Mouse (Mus musculus): Measurements from ENCODE around the gene Zswim8. TPM values are rescaled to one million over a fixed set of nuclear protein-coding genes. Genes with fewer than 3 reads are reported as not detected.

The Zswim8 gene
- polyA plus RNA-seq, 1 experiment from 2014 or later, result 51.4 TPM

GRCm38 (mm10) chr14:20735892-20736390 lies 28.6 kb downstream of the Zswim8 start:
- no peak overlapping the region for H3K9ac ChIP-seq
- peaks cover 26% of the 10 kb centered on the region for H3K4me1 ChIP-seq (replicated peaks)
- no peak overlapping the region for H3K27ac ChIP-seq (replicated peaks)
- no peaks in the 10 kb centered on the region for H3K27me3 ChIP-seq
- ATAC-seq (ENCODE audit: low read depth), result no peak
- H3K9me3 ChIP-seq, result no peaks in the 10 kb centered on the region
- whole genome bisulfite sequencing, result 92% methylated on average over 13 of the region's 13 CpGs
- no peak overlapping the region for H3K4me2 ChIP-seq
- H3K36me3 ChIP-seq, result peaks cover 60% of the 10 kb centered on the region
- H3K4me3 ChIP-seq, result no peak overlapping the region

- peaks cover 65% of the 10 kb centered on the region for H3K36me3 ChIP-seq
- peaks cover 19% of the 10 kb centered on the region for H3K4me1 ChIP-seq (replicated peaks)
- WGBS, result 46% methylated on average over 14 of the region's 14 CpGs
- no peak overlapping the region for H3K27ac ChIP-seq (replicated peaks)
- no peaks in the 10 kb centered on the region for H3K9me3 ChIP-seq
- ATAC-seq (ENCODE audit: low read depth), result no peak
- H3K4me3 ChIP-seq, result no peak overlapping the region
- no peaks in the 10 kb centered on the region for H3K27me3 ChIP-seq
- no peak overlapping the region for H3K4me2 ChIP-seq
- H3K9ac ChIP-seq, result no peak overlapping the region
Observed at GRCm38 (mm10) chr14:20737306-20737705, 30.0 kb downstream of the Zswim8 start.

- WGBS, result 89% methylated on average over 8 of the region's 8 CpGs
Observed at GRCm38 (mm10) chr14:20738511-20738910, 31.2 kb downstream of the Zswim8 start.

GRCm38 (mm10) chr14:20741301-20741700 lies 33.9 kb downstream of the Zswim8 start:
- H3K4me3 ChIP-seq, result no peak overlapping the region
- H3K27ac ChIP-seq (replicated peaks), result no peak overlapping the region
- no peaks in the 10 kb centered on the region for H3K4me1 ChIP-seq (replicated peaks)
- H3K9ac ChIP-seq, result no peak overlapping the region
- no peaks in the 10 kb centered on the region for H3K9me3 ChIP-seq
- 89% methylated on average over 9 of the region's 9 CpGs for WGBS
- ATAC-seq (ENCODE audit: low read depth), result peak; percentile 44; the same call in 1 of the 2 replicates
- H3K27me3 ChIP-seq, result no peaks in the 10 kb centered on the region
- H3K4me2 ChIP-seq, result no peak overlapping the region
- peaks cover 86% of the 10 kb centered on the region for H3K36me3 ChIP-seq

More at GRCm38 (mm10) chr14:20738511-20738910, 31.2 kb downstream of the Zswim8 start:
- no peaks in the 10 kb centered on the region for H3K9me3 ChIP-seq
- H3K27ac ChIP-seq (replicated peaks), result no peak overlapping the region
- no peak overlapping the region for H3K4me3 ChIP-seq
- H3K27me3 ChIP-seq, result no peaks in the 10 kb centered on the region
- H3K9ac ChIP-seq, result no peak overlapping the region
- no peak for ATAC-seq (ENCODE audit: low read depth)
- H3K4me1 ChIP-seq (replicated peaks), result peaks cover 12% of the 10 kb centered on the region
- H3K36me3 ChIP-seq, result peaks cover 74% of the 10 kb centered on the region
- no peak overlapping the region for H3K4me2 ChIP-seq

DNA sequence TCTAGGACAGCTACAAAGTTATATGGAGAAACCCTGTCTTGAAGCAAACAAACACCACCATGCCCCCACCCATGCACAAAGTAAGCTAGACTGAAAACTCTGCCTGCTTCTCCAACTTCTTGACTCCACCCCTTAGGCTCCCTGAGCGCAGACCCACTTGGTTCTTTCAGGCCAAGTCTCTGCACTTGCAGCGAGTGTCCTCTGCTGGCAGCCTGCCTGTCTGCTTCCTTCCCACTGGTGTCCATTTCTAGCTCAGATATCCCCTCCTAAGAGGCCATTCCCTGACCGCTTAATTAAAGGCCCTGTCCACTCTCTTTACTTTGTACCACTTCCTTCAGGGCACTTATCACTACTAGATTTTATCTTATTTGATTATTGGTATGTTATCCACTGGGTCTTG lies 36.3 kb downstream of the Zswim8 start:
- Histone ChIP-seq H3K27ac (replicated peaks) (no peak overlapping the region), H3K4me3 (no peak overlapping the region), H3K4me2 (no peak overlapping the region), H3K27me3 (no peaks in the 10 kb centered on the region), H3K4me1 (replicated peaks) (peaks cover 12% of the 10 kb centered on the region; the same call in 1 of the 2 replicates), H3K36me3 (peaks cover 78% of the 10 kb centered on the region), H3K9me3 (no peaks in the 10 kb centered on the region), H3K9ac (no peak overlapping the region)
- no peak for ATAC-seq (ENCODE audit: low read depth)
- WGBS, result 95% methylated on average over 3 of the region's 3 CpGs

DNA sequence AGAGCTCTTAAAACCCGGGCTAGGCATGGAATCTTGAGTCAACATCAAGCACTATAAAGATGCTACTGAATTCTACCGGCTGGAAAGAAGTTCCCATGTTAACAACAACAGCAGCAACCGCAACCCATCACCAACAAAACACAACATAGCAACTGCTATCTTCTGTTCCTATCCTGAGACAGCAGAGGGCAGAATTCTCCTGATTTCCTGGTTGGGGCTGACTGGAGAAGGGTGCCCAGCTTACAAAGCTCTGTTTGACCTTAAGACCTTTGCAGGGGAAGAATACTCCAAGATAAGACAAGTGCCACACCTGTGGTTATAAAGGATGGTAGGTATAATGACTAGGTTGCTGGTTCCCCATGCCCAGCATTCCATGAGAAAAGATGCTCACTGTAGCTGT lies 39.6 kb downstream of the Zswim8 start:
- Histone ChIP-seq H3K36me3 (peaks cover 54% of the 10 kb centered on the region), H3K4me2 (no peak overlapping the region), H3K27ac (replicated peaks) (no peak overlapping the region; the same call in 1 of the 2 replicates), H3K9me3 (no peaks in the 10 kb centered on the region), H3K4me3 (no peak overlapping the region), H3K4me1 (replicated peaks) (peaks cover 12% of the 10 kb centered on the region; the same call in 1 of the 2 replicates), H3K27me3 (no peaks in the 10 kb centered on the region), H3K9ac (no peak overlapping the region)
- 86% methylated on average over 3 of the region's 3 CpGs for WGBS
- ATAC-seq (ENCODE audit: low read depth), result no peak

DNA sequence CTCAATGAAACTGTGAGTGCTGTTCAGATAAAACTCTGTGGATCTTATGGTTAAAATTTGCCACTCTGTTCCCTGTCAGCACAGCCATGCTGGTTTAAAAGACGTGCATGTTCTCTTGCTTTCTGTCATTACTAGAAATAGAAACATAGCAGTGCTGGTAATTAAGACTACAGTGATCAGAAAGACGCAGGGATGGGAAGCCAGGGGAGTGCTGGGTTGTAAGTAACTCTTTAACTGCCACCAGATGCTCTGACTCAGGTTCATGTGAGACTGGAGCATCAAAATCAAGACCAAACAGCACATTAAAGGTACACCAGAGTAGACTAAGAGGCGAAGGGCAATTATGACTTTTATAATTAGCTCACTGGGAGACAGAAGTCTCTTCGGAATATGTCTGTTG lies 41.0 kb downstream of the Zswim8 start:
- peak overlapping the region; percentile 46; the same call in 1 of the 2 replicates for H3K27ac ChIP-seq (replicated peaks)
- H3K36me3 ChIP-seq, result peaks cover 51% of the 10 kb centered on the region
- ATAC-seq (ENCODE audit: low read depth), result peak; percentile 56; the same call in 1 of the 2 replicates
- no peak overlapping the region for H3K4me3 ChIP-seq
- no peak overlapping the region for H3K9ac ChIP-seq
- no peaks in the 10 kb centered on the region for H3K9me3 ChIP-seq
- 56% methylated on average over 4 of the region's 4 CpGs for WGBS
- peaks cover 12% of the 10 kb centered on the region; the same call in 1 of the 2 replicates for H3K4me1 ChIP-seq (replicated peaks)
- H3K4me2 ChIP-seq, result no peak overlapping the region
- no peaks in the 10 kb centered on the region for H3K27me3 ChIP-seq

GRCm38 (mm10) chr14:20749494-20750051 lies 42.2 kb downstream of the Zswim8 start:
- 88% methylated on average over 4 of the region's 4 CpGs for WGBS
- H3K4me3 ChIP-seq, result no peak overlapping the region
- H3K9me3 ChIP-seq, result no peaks in the 10 kb centered on the region
- peaks cover 12% of the 10 kb centered on the region; the same call in 1 of the 2 replicates for H3K4me1 ChIP-seq (replicated peaks)
- ATAC-seq (ENCODE audit: low read depth), result no peak
- H3K4me2 ChIP-seq, result no peak overlapping the region
- H3K27me3 ChIP-seq, result no peaks in the 10 kb centered on the region
- H3K36me3 ChIP-seq, result peaks cover 50% of the 10 kb centered on the region
- H3K9ac ChIP-seq, result no peak overlapping the region
- H3K27ac ChIP-seq (replicated peaks), result no peak overlapping the region

GRCm38 (mm10) chr14:20750503-20750902 lies 43.2 kb downstream of the Zswim8 start:
- Histone ChIP-seq H3K4me3 (no peak overlapping the region), H3K27ac (replicated peaks) (no peak overlapping the region), H3K4me2 (no peak overlapping the region), H3K27me3 (no peaks in the 10 kb centered on the region), H3K9me3 (no peaks in the 10 kb centered on the region), H3K4me1 (replicated peaks) (peaks cover 12% of the 10 kb centered on the region; the same call in 1 of the 2 replicates), H3K9ac (no peak overlapping the region), H3K36me3 (peaks cover 50% of the 10 kb centered on the region)
- ATAC-seq (ENCODE audit: low read depth), result no peak
- WGBS, result 78% methylated on average over 5 of the region's 5 CpGs

DNA sequence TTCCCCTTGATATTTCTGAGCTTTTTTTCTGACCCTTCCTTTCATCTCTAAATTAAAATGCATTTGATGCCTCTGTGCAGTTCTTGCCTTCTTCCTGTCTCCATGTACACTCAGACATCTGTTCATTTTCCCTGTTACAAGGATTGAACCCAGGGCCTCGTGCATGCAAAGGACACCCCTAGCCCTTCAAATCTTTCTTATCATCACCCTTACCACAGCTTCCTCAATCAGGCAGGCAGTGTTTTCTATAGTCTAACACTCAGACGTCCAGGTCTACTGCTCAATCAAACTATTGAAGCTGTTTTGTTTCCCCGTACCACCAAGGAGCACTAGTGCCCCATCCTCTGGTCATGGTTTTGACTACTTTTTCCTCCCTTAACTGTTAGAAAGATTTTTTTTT lies 46.4 kb downstream of the Zswim8 start:
- WGBS, result 82% methylated on average over 3 of the region's 3 CpGs
- no peak overlapping the region for H3K27ac ChIP-seq (replicated peaks)
- H3K9ac ChIP-seq, result no peak overlapping the region
- ATAC-seq (ENCODE audit: low read depth), result no peak
- H3K4me1 ChIP-seq (replicated peaks), result no peaks in the 10 kb centered on the region
- peaks cover 69% of the 10 kb centered on the region for H3K36me3 ChIP-seq
- no peaks in the 10 kb centered on the region for H3K27me3 ChIP-seq
- H3K4me3 ChIP-seq, result no peak overlapping the region
- H3K9me3 ChIP-seq, result no peaks in the 10 kb centered on the region
- no peak overlapping the region for H3K4me2 ChIP-seq

DNA sequence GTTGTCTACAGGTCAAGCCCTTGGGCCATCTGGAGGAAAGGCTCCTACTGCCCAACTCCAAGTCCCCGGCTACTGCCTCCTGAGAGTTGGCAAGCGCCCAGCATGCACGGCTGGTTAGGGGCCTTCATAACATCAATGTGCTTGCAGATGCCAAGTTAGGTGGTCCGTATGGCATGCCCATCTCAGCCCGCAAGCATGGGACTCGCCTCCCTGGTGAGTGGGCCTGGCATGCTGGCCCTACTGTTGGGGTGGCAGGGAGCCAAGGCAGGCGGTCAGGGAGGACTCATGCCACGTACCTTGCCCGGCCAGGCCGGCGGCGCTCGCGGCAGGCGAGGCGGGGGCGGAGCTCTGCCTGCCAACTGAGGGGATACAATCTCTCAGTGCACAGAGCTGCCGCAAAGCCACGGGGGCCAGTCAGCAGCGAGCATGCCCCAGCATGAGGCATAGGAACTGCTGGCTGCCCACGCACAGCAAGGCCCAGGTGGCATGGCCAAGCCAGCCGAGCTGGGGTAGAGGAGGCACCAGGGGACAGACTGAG lies 50.1 kb downstream of the Zswim8 start:
- H3K4me1 ChIP-seq (replicated peaks), result no peaks in the 10 kb centered on the region
- H3K4me2 ChIP-seq, result no peak overlapping the region
- H3K27ac ChIP-seq (replicated peaks), result no peak overlapping the region
- no peak overlapping the region for H3K9ac ChIP-seq
- ATAC-seq (ENCODE audit: low read depth), result no peak
- WGBS, result 91% methylated on average over 22 of the region's 22 CpGs
- no peaks in the 10 kb centered on the region for H3K27me3 ChIP-seq
- H3K9me3 ChIP-seq, result no peaks in the 10 kb centered on the region
- peaks cover 97% of the 10 kb centered on the region for H3K36me3 ChIP-seq
- H3K4me3 ChIP-seq, result no peak overlapping the region

- no peak for ATAC-seq (ENCODE audit: low read depth)
- WGBS, result 81% methylated on average over 8 of the region's 8 CpGs
Observed at GRCm38 (mm10) chr14:20758768-20759435, 51.5 kb downstream of the Zswim8 start.

More at GRCm38 (mm10) chr14:20758768-20759435, 51.5 kb downstream of the Zswim8 start:
- peaks cover 99% of the 10 kb centered on the region for H3K36me3 ChIP-seq
- no peaks in the 10 kb centered on the region for H3K27me3 ChIP-seq
- H3K27ac ChIP-seq (replicated peaks), result no peak overlapping the region
- H3K4me1 ChIP-seq (replicated peaks), result no peaks in the 10 kb centered on the region
- no peak overlapping the region for H3K4me3 ChIP-seq
- no peak overlapping the region for H3K4me2 ChIP-seq
- H3K9ac ChIP-seq, result no peak overlapping the region
- no peaks in the 10 kb centered on the region for H3K9me3 ChIP-seq
